Mouse (Mus musculus) thymus, postnatal 14 days (tissue): ENCODE results near the gene Tlr2.

Source experiments
- DNase-seq: peaks from one replicate; pipeline ENCODE4 v3.0.0; 2021

The Tlr2 gene

DNA sequence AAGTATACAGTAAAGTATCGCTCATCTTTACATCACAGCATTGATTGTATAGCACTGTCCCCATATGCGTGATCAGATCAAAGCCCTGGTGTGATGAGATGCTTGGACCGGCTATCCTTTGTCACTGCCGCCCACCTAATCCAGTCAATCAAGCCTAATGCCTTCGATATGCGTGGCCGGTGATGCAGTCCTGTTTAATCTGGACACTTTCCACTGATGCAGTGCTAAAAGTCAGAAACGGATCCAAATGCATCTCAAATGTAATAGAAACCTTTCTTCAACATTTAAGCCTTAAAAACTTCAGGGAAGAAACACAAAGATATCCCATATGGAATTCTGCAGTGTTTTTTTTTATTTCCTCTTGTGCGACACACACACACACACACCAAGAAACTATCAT, 13.9 kb downstream of the Tlr2 start:
- DNase-seq = no peak

DNA sequence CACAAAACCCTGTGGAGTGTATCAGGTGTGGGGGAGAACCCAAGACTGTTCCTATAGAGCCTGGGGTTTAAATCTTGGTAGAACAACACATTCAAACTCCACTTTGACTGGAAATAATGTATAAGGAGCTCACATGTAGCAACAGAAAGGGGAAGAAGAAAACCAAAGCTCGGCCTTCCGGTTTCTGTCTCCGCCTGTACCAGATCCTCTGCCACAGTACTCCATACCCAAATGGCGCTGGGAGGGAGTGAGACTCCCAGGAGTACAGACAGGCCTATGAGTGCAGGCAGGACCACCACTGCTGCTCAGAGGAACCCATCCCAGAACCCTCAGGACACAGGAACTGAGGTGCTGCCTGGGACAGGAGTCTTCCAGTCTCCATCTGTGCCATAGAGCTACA, 17.8 kb downstream of the Tlr2 start:
- no peak for DNase-seq

DNA sequence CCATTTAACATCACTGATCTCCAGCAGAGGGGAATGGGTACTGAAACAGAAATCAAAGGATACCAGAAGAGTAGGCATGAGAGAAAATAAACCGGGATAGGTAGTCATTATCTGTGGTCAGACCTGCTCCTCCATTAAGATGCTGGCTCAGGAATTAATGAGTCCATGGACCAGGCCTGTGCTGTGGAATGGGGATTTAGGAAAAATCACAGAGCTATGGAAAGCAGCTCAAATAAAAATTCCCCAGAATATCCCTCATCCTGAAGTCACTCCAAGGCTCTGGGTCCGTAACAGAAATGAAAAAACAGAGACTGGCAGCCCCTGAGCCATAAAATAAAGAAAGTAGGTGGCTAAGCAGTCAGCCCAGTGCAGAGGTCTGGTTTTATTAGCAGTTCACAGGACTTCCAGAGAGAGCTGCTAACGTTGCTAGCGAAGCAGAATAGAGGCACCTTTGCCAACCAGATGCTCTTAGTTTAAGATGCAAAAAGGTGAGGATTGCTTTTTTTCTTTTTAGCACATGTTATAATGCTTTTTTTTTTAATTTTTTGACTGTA, 25.1 kb downstream of the Tlr2 start:
- DNase-seq = no peak

DNA sequence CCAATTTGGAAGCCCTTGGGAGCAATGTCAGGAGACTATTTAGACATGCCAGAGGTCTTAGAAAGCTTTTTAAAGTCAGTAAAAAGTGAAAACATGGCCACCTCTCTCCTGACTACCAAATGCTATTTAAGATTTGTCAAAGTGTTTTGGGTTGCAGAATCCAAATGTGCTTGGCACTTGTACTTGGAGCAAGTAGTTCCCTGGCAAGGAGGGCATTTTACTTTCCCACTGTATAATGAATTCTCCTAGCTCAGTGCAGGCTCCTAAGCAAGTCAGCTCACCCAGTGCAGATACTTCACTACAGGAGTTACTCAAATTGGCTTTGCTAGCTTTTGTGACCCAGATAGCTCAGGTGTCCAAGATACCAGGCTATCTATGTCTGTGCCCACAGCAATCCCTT, 28.7 kb downstream of the Tlr2 start:
- DNase-seq = no peak

DNA sequence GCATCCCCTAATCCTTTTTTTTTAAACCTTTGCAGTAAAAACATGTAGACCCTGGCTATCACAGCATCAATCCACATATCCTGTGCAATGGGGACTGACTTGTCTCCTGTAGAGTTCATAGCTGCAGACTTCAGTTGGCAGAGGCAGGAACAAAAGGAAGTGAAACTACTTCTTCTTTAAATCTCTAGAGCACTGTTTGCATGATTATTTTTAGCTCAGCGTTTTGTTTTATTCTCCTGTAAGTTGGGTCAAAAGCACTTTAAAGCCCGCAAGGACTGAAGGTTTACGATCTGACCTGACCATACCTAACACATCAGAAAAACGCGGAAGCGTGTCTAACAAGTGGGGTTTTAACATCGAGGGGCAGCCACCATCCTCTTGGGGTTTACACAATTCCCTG, 29.6 kb downstream of the Tlr2 start:
- DNase-seq = no peak

DNA sequence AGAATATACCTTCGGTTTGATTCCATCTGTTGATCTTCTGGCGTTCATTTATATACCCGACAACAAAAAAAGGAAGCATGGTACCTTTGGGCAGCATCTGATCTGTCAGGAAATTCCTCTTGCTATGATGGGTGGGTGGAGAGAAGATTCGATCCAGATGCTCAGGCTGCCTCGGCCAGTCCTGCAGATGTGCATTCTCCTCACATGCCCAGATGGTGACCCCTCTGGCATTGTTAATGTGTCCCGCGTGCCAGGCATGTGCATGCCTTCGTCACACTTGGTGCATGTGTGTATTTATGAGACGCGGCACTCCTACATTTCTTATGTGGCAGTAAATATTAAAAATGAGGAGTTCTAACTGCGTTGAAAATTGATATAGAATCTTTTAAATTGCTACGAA, 33.1 kb downstream of the Tlr2 start:
- no peak for DNase-seq

DNA sequence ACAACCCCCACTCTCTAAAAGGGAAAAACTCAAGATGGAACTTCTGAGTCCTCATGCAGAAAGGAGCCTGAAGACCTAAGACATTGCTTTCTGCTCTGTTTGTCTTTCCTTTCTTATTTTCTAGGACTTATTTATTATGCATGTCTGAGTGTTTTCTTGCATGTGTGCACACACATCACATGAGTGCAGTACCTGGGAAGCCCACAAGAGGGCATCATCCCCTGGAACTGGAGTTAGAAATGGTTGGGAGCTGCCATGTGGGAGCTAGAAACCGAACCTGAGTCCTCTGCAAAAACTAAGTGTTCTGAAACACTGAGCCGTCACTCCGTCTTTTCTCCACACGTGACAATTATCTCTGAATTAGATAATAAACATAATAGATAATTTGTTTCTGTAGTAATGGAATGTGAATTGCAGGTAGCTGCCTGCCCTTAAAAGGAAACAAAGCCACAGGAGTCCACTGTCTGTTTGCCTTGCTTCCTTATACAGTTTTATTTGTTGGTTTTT, 39.9 kb downstream of the Tlr2 start:
- no peak for DNase-seq

DNA sequence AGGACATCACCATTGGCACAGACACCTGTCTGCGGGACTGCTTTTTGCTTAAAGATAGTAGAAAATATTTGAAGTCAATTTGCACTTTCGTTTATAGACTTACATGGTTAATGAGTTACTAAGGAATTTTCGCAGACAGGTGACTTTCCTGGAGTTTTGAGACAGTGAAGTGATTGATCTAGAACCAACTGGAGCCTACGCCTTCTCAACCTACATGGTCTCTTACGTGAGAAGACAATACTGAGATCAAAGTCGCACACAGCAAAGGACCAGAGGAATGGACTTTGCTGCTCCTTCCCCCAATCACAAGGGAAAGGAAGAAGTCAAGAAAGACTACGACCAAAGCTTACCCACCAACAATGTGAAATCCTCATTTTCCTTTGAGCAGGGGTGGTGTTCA, 42.1 kb downstream of the Tlr2 start:
- no peak for DNase-seq

DNA sequence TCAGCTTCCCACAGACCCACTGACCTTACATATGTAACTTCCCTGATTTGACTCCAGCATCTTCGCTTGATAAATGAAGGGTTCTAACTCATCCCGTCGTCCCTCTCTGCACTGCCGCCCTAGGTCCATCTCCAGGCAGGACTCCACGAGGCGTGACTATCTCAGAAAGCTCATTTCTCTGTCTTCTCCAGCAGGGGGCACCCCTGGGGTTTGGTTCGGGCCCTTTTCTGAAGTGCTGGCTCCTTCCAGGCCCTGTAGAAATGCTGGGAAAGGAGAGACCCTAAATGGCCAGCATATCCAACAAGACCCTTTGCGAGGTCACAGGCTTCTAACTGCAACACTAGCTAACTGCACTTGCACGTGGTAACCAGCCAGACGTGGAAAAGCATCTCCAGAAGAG, 43.7 kb downstream of the Tlr2 start:
- peak; percentile 49 for DNase-seq

DNA sequence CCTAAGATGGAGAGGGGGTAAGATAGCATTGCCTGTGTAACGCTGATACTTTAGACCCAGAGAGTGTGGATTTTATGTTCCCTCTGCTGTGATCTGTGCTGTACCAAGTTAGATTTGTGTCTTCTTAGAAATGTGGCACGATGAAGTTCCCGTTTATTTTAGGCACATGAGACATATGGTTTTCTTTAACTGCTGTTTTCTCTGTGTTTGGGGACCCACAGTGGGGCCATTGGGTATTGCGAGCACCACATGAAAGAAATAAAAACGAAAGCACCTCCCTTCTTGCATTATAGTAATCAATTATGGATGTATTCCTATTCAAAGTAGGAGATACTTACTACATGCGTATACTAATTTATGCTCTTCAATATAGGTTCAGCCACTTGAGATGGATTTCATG, 44.5 kb downstream of the Tlr2 start:
- DNase-seq = no peak

DNA sequence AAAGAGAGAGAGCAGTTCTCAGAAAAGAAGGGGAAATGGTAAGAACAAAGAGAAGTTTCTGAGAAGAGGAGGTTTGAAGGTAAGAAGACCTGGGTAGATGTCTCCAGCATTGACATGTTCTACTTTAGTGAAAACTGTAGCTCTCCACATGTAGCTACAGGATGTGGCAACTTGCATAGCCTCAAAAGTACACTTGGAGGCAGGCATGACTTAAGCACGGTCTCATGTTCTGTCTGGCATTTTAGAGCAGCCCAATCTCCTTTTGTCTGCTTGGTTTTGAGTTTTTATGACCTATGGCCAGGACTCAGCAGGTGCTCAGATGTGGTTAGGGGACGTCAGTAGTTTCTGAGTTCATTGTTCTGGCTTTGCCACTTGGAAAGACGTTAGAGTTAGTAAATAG, 50.1 kb downstream of the Tlr2 start:
- DNase-seq = no peak

DNA sequence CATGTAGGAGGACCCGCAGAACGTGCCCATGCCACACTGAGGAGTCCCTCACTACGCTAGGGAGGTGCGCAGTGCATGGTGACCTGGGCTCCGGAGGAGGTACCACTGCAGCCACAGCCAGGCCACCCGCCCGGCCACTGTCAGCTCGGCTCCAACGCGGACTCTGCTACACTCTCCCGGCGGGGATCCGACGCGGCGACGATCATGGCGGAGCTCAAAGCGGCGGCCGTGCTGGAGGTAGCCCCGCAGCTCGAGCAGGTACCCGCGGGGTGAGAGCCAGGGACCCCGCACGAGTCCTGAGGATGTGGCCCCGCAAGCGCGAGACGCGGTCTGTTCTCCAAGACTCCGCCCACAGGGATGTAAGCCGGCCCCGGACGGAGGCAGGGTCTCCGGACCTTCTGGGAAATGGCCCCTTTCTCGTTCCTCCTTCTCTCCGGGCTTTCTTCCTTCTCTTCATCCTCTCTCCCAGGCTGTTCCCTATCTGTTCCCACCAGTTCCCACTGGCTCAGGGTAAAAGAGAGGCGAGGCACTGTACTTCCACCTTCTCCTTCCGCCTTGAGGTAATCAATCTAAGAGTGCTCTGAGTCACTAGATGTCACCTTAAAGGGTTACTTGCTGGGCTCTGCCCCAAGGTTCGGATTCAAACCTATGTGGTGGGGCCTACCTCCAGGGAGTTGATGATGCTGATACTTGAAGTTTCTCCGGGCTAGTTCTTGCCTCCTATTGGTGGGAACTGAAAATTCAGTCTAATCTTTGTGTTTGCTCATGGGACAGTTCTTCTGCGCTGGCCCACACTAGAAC, 51.7 kb downstream of the Tlr2 start:
- peak; percentile 12 for DNase-seq

DNA sequence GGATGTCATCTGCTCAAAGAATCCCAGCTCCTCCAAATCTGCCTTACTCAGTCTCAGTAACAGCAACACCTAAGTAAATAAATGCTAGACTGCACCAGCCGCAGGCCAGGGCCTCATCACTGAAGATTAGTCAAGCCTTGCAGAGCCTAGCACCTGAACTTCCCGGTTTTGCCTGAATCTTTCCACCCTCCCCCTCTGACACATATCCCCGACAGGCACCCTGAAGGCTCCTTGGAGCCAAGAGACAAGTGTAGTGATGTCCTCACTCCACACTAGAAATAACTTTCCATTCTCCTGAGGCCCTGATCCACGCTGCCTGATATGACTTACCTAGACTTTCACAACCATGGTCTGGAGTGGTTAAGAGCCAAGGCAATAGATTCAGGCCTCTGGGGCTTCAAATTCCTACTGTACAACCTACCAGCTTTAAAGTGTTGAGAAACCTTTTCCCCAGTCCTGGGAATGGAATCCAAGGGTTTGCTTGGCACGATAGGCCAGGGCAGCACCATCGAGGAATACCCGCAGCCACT, 53.7 kb downstream of the Tlr2 start:
- no peak for DNase-seq

DNA sequence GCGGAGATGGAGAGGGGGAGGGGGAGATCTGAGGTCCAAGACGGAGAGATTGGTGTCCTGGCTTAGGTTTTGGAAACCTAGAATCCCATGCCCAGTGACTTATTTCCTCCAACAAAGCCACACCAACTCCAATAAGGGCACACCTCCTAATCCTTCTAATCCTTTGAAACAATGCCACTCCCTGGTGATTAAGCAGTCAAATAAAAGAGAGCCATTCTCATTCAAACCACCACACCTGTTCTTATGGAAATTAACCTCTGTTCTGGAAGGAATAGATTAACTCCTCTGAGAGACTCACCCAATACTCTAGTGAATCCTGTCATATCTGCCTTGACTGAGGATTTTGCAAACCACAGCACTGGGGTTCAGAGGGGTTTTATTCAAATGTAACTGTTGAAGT, 54.5 kb downstream of the Tlr2 start:
- DNase-seq = no peak
